Mouse (Mus musculus): ENCODE results near the gene Fam92b.

Fam92b gene

DNA sequence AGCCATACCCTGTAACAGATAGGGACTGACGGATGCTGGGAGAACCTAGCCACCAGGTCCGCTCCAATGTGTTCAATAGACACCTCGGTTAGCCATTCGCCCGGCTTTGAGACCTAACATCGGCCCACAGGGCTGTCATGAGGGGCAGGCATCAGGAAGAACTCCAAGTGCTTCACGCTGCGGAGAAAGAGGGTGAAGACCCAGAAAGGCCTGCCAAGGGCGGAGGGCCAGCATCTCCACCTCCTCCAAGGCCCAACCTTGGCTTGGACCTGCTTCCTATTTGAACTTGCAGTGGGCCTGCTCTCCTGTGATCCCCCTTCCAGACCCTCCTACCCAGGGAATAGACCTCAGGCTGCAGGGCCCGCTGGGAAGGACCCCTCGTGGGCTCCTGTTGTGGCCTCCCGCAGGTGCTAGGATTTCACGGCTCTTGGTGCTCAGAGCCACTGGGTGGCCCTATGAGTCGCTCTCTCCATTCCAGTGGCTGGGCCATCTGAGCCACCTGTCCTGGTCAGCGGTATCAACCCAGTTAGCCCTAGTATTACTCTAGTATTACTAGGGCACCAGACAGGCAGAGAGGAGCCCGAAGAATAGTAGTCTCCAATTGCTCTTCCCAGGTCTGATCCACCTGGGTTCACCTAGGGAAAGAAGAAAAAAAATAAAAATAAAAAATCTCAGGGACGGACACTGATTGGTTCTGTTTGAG lies 13.0 kb upstream of the Fam92b start:
- DNase-seq (ENCODE audit: low read depth, low spot score), result no peak

DNA sequence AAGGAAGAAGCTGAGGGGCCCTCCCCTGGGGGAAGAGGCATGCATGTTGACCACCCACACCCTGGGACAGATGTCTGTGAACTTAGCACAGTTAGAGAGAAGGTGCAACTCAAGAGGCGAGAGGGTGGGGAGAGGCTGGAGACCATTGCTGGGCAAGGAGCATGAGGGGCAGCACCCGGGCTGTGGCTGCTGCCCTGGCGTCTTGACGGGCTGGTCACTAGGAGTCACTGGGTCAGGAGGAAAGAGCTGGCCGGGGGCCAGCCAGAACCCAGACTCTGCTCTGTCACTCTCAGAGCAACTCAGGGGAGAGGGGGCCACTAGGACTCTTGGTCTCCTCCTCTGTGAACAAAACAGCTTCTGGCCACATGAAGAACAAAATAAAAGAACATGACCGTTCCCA lies 12.2 kb upstream of the Fam92b start:
- DNase-seq (ENCODE audit: low read depth, low spot score), result no peak

DNA sequence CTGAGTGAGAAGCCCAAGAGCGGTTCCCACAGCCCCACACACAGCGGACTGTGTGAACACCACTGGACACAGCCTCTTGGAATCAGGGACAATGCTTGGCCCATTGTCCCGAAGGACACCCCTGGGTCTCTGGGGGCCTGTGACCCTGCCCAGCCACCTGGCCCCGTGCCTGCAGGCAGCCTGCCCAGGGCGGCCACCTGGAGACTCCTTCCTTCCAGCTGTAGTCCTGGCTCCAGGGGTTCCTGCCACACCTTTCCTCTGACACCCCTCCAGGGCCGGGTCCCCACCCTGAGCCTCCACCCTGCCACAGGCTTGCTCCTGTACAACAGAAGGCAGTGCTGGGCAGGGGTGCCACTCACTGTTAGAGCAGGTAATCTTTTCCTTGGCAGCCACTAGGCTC lies 11.2 kb upstream of the Fam92b start:
- no peak for DNase-seq (ENCODE audit: low read depth, low spot score)

DNA sequence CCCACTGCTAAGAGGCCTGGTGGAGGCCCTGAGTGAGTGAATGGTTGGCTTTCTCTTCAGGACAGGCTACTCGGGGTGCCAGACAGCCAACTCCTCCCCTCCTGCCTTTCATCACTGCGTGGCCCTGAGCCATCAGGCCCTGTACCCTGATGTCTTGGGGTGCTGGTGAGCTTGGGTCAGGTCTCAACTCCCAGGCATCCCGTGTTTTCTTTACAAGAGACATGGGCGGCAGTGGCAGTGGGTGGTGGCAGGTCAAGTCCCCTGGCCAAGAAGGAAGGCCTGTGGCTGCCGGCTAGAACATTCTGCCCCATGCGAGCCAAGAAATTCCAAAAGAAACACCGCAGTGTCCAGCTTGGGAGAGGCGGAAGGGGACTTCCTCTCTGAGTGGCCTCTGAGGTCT lies 9.2 kb upstream of the Fam92b start:
- DNase-seq (ENCODE audit: low read depth, low spot score), result no peak

DNA sequence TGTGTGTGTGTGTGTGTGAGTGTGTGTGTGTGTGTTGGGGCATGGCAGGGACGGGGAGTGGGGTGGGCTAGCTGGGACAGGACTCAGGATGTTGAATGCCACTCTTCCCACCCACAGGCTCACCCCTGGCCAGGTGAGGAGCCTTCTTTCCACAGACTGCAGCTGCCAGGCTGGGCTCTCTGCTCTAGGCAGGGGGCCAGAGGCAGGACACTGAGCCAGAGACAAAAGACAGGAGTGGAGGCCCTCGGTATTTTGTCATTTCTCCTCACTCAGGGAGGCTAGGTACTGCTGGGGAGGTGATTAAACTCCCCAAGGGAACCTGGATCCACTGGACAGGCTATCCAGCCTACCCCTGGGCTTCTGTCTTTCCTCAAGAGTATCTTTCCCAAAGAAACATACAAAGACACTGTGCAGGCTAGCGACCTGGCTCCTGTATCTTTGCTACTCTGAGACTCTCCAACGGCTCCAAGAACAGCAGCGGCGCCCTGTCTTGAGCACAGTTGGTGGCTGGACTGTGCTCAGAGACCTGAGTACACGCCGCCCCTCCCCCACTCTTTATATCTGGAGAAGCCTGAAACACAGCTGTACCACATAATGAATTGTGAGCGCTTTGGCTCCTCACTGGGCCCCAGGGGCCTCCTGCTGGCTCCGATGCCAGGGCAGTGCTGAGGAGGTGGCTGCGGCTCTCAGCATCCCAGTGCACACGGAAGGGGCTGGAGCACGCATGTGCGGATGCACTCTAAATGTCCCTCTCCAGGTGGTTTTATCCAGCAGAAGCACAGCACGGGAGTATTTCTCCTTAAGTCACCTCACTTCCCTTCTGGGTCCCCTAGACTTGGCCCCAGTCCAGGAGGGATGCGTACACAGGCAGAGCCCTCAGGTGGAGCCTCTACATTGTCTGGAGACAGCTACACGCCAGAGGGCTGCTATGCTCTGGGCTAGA lies 7.9 kb upstream of the Fam92b start:
- no peak for DNase-seq (ENCODE audit: low read depth, low spot score)

DNA sequence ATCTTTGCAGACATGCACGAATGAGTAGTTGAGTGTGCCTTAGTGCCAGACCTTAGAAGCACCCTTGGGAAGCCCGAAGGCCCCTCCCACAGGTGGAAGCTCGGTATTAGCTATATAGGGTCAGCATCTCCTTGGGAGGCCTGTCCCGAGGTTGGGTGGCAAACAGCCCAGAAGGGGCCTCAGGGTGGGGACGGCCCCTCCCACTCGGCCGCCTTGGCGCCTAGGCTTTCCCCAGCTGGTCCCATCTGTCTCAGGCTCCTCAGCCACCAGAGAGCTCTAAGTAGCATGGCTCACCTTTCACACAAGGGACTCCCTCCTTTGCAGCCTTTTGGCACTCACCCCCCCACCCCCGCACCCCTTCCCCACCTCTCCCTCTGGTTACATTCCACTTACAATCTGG lies 7.1 kb upstream of the Fam92b start:
- DNase-seq (ENCODE audit: low read depth, low spot score), result no peak

DNA sequence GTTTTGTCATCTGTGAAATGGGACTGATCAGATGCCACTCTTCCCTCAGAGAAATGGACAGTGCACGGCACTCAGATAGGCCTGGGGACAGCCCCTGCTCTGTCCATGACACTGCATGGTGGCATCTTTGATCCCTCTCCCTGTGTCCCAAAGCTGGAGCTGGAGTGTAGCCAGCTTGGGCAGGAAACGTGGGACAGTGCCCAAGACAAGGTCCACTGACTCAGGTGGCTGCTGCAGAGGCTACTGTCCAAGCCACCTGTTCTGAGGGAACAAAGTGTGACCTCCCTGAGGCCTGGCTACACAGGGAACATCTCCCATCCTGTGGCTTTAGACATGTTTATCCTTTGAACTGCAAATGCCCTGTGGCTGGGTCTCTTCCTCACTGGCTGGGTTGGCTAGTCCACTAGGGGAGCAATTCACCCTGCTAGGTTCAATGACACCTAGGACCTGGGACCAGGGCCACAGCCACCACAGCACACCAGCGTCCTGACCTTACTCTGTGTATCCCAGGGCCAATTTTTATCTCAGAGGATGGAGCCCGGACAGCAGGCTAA lies 4.7 kb upstream of the Fam92b start:
- no peak for DNase-seq (ENCODE audit: low read depth, low spot score)

DNA sequence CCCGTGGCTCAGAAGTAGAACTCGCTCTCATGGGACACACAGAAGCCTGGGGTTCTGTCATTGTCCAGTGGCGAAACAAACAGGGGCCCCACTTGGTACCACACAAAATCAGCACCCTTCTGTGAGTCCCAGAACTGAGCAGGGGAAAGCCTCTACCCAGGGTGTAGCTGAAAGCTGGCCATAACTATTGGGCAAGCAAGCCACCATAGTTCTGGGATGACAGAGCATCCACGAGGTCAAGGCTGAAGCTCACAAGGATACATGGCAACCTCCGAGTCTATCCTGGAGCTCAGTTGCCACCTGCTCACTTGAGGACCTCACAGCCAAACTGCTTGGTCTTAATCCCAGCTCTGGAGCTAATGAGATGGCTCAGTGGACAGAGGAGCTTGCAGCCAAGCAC lies 4.0 kb upstream of the Fam92b start:
- no peak for DNase-seq (ENCODE audit: low read depth, low spot score)

DNA sequence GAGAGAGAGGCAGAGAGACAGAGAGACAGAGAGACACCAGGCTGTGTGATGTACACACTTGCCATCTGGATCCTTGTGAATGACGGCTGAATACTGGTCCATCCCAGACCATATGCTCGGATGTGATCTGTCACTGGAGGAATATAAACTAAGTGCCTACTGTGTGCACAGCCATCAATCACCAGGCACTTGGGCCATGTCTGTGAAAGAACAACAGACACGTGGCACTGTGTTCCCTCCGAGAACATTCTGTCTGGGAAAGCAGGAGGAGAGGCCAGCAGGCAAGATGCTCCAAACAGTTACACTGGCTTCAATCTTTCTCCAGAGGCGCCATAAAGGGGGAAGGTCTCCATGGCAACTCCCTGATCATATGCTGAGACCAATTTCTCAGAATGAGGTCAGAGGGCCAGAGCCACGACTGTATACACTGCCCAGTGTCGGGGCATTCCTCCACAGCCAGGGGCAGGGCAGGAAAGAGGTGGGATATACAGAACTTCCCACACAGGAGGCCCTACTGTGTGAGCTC lies 3.2 kb upstream of the Fam92b start:
- DNase-seq (ENCODE audit: low read depth, low spot score), result no peak

DNA sequence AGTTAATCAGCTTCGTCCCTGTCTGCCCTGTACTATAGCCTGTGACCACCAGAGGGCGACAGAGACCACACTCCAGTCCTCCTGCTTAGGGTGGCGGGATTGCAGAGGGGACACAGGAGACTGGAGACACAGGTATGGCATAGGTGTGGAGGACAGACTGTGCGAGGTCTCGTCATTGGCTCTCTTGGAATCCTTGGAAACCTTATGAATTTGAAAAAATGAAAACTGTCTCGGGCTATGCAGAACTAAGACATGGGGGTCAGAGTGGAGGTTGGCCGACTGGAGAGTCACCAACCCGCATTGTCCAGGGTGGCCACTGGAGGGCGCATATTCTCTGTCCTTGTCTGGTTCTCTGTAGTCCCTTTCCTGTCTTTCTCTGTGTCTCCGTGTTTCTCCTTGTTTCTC lies 1.8 kb upstream of the Fam92b start:
- DNase-seq (ENCODE audit: low read depth, low spot score), result peak; percentile 63

DNA sequence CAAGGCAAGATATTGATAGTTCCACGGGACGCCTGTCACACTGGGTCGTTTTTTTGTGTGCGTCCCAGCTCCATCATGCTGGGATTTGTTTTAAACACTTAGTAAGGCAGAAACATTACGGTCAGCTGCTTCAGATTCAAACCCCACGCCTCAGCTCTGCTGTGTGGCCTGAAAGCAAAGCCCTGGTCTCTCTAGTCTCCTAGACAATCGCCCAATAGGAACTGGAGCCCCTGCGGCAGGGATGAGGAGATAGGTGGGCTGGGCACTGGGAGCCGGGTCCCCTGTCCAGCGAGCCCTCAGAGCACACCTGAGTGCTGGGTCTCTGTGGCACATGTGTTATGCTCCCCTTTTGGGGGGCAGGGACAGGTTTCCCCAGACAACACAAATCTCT lies 853 bp upstream of the Fam92b start:
- DNase-seq (ENCODE audit: low read depth, low spot score), result no peak

DNA sequence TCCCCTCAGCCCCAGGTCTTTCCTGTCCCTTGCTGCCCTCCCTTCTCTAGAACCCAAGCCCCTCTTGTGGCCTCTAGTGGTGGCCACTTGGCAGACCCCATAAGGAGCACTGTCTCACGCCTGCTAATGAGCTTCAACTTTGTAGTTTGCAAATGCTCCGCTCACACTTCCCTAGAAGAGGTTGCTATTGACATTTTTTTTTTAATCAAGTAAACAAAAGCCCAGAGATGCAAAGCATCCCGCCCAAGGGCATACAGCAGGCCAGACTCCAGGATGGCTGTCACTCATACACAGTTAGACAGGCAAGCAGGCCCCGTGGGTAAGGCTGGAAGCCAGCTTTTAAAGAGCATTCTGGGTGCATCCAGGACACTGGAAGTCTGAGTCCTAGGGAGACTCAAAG lies 661 bp downstream of the Fam92b start:
- DNase-seq (ENCODE audit: low read depth, low spot score), result no peak

DNA sequence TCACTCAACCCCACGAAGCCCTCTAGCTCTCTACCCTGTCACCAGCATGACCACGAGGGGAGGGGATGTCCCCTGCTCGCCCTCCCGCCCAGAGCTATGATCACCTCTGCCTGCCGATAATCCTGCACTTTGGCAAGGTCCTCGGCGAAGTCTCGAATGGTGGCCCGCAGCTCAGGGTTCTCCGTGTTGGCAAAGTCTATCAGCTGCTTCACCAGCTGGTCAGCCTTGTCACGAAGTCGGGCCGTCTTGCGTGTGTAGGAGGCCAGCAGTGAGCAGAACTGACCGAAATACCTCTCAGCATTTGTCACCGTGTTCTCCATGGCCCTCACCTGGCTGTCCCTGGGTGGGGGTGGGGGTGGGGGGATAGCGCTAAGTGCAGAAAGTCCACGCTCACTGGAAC lies 2.7 kb downstream of the Fam92b start:
- no peak for DNase-seq (ENCODE audit: low read depth, low spot score)

DNA sequence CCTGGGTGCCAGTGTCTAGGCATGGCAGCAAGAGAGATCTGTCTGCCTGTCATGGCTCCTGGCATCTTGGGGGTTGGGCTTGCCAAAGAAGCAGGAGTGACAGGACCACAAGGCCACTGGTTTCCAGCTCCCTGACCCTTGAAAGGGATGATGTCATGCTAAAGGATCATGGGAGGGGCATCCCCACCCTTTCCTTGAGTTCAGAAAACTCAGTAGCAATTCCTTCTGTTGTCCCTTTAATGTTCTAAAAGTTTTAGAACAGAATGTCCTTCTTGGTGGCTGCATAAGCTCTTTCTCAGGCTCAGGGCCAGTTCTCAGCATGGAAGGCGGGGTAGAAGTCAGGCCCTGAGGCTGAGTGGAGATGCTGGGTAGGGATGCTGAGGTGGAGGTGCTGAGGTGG lies 4.1 kb downstream of the Fam92b start:
- DNase-seq (ENCODE audit: low read depth, low spot score), result no peak

DNA sequence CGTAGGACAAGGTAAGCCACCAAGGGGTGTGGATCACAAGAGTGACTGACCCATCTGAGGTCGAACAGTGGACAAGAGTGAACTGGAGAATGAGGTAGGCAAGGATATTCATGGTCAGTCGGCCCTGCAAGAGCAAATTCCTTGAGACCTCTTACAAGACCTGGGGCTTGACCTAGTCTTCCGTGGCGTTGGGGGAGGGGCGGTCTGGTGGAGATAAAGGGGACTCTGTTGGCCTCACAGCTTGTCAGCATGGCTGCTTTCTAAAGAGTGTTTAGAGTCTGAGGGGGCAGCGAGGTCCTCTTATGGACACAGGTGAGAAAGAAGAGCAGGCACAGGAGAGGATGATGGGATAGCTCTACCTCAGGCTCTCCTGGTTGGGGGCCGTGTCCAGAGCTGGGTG lies 8.1 kb downstream of the Fam92b start:
- no peak for DNase-seq (ENCODE audit: low read depth, low spot score)

DNA sequence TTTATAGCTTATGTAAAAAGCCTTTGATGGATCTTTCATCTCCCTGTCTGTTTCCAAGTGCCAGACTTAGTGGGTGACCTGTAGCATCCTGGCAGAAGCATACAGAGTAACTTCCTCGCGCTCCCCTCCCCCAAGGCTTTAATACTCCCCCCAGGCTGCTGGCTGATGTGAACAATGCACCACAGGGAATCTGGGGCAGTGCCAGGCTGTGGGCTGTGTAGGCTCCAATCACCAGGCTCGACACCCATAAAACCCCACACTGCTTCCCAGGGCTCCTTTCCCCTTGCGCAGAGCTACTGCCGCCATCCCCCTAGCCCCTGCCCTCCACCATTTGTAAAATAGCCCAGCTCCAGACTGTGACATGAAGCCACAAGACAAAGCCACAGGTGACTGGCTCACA lies 9.4 kb downstream of the Fam92b start:
- peak; percentile 50 for DNase-seq (ENCODE audit: low read depth, low spot score)

DNA sequence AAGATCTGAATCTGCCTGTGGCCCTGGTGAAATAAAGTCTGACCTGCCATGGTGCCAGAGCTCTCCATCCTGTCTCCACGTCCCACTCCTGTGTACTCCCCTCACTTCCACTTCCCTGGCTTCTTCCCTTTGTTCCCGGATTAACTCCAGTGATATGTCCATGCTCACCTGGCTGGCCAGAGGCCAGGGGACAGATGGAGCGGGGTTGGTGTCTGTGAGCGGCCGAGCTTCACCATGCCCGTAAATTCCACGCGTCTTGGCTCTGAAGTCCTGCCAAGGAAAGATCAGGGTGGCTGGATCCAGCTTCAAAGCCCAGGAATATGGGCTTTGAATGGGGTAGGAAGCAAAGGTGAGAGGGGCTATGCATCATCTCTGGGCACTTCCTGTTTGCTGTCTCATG lies 10.1 kb downstream of the Fam92b start:
- DNase-seq (ENCODE audit: low read depth, low spot score), result no peak

DNA sequence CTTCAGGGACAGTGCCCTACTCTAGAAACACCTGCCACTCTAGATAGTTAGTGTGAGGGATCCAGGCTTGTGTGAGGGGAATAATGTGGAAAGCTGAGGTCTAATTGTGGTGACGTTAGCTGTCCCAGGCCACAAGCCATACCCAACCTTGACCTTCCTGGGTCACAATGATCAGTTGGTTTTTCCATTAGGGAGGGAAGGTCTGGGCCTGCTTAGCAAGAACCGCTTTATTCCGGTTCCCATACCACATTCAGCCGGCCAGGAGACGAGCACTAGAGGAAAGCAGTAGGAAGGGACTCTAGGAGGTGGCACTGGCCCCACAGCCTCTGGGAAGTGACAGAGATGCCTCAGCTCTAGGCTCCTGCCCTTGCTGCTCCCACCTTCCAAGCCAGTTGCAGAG lies 13.2 kb downstream of the Fam92b start:
- DNase-seq (ENCODE audit: low read depth, low spot score), result no peak

DNA sequence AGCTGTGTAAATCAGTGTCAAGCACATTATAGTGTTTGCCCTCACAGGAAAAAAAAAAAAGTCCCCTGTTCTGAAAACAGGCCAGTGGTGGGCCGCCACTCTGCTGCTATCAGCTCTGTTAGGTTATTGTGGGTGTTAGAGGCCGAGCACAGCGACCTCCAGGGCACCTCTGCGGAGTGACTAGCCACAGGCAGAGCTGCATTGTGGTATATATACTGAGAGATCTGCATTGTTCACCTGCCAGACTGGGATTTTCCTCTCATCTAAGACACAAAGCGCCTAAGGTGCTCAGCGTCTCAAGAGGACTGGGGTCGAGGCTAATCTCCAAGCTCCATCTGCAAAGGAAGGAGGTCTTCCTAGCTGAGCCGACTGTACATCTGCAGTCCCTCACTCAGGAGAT lies 13.9 kb downstream of the Fam92b start:
- DNase-seq (ENCODE audit: low read depth, low spot score), result no peak

DNA sequence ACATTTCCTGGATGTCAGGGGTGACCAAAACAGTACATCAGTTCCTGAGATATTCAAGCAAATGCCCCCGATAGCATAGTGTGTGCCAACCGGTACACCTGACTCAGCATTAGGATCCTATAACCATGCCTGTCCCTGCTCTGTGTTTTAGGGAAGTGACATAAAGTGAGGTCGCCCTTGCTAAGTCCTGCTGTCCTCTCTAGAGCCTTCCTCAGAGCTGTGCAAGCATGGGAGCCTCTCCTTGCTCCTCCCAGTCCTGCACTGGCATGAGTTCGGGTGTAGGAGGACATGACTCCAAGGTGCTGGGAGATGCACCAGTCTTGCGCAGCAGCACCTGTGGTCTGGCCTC lies 14.9 kb downstream of the Fam92b start:
- DNase-seq (ENCODE audit: low read depth, low spot score), result no peak

DNA sequence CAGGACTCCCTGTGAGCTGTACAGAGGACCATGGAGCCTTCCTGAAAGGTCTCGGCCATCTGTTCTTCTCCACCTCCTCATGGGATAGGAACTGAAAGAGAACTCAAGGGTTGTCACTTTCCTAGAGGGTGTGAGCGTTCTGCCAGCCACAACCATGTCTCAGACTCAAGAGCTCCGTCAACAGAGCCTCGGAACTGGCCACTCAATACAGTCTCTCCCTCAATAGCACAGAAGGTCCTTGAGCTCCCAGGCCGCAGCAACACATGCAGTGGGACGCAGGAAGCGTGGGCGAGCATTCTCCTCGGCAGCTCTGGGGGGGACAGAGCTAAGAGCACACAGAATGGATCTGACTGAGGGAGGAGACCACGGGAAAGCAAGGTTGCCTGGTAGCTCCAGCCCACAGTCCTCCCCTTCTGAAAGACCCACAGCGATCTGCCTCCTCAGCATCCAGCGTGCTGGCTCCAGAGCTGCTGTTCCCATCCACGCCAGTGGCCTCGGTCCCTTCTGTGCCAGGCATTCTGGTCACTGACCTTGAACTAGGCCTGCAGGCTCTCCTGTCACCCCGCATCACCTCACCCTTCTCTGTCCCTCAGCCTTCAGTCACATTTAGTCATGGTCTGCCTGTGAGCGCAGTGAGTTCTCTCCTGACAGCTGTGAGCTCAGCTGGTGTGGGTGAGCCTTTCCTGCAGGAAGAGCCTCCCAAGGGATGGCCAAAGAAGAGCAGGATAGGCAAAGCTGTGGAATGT lies 15.4 kb downstream of the Fam92b start:
- DNase-seq (ENCODE audit: low read depth, low spot score), result no peak

DNA sequence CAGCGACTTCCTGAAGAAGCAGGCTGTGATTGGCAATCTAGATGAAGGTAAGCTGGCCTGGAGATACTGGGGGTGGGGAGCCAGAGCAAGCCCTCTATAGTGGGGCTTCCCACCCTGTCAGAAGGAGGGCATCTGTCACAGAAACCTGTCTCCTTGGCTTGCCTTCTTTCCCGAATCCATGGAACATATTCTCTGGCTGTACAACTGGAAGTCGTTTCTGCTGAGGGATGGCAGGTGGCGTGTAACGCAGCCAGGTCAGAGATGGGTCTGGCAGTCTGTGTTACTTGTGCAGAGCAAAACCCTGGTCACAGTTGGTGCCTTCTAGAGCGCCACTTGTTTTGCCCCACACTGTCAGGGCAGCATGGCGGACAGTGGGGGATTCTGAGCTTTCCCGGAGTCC lies 16.9 kb downstream of the Fam92b start:
- no peak for DNase-seq (ENCODE audit: low read depth, low spot score)

All from telencephalon, adult 2 months (tissue).